Mouse (Mus musculus): ENCODE data around the gene Pbrm1.

DNA sequence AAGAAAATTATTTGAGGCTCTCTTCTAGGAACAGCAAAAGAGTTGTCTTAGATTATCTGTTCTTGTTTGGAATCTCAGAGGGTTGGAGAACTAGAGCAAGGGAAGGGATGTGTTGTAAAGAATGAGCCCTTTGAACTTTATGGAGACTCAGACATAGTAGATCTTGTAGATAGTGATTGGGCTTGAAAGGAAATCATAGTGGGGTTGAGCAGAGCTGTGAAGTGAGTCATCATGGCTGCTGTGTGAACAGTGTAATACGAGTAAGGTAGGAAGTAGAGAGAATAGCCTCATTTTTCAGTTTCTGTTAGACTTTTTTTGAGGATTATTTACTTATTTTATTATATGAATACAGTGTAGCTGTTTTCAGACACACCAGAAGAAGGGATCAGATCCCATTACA is 71.0 kb downstream of the Pbrm1 start:
- TF ChIP-seq CTCF (IDR thresholded peaks at IDR 0.05; ENCODE audit: extremely low read depth, insufficient read length, insufficient replicate concordance, low read depth, low read length): no peak
- no peak for TF ChIP-seq POLR2A (IDR thresholded peaks at IDR 0.05; ENCODE audit: low read depth, low read length)

Data from small intestine, adult 2 months (tissue).